Mouse (Mus musculus): ENCODE data around the gene Adamts8. TPM values are rescaled to one million over a fixed set of nuclear protein-coding genes. Genes with fewer than 3 reads are reported as not detected.

Adamts8 gene
- polyA plus RNA-seq, 1 experiment from 2014 or later: 2.3 TPM

GRCm38 (mm10) chr9:30955246-30955645 is 12.9 kb downstream of the Adamts8 start:
- no peaks in the 10 kb centered on the region for H3K4me1 ChIP-seq (replicated peaks)
- H3K4me2 ChIP-seq: no peak overlapping the region
- no peaks in the 10 kb centered on the region for H3K9me3 ChIP-seq
- H3K27me3 ChIP-seq: no peaks in the 10 kb centered on the region; the same call in 1 of the 2 replicates
- no peak overlapping the region for H3K4me3 ChIP-seq
- WGBS: 91% methylated on average over 9 of the region's 9 CpGs
- no peaks in the 10 kb centered on the region for H3K36me3 ChIP-seq
- no peak for ATAC-seq (ENCODE audit: low FRiP score, low read depth)
- H3K9ac ChIP-seq: no peak overlapping the region
- no peak overlapping the region for H3K27ac ChIP-seq (replicated peaks)

GRCm38 (mm10) chr9:30963780-30964179 is 21.4 kb downstream of the Adamts8 start:
- no peak for ATAC-seq (ENCODE audit: low FRiP score, low read depth)
- Histone ChIP-seq H3K9me3 (no peaks in the 10 kb centered on the region), H3K27ac (replicated peaks) (no peak overlapping the region), H3K36me3 (no peaks in the 10 kb centered on the region), H3K4me2 (no peak overlapping the region), H3K9ac (no peak overlapping the region), H3K4me1 (replicated peaks) (no peaks in the 10 kb centered on the region), H3K27me3 (no peaks in the 10 kb centered on the region; the same call in 1 of the 2 replicates), H3K4me3 (no peak overlapping the region)
- 89% methylated on average over 4 of the region's 4 CpGs for WGBS

GRCm38 (mm10) chr9:30964685-30965084 is 22.3 kb downstream of the Adamts8 start:
- ATAC-seq (ENCODE audit: low FRiP score, low read depth): no peak
- no peak overlapping the region for H3K27ac ChIP-seq (replicated peaks)

DNA sequence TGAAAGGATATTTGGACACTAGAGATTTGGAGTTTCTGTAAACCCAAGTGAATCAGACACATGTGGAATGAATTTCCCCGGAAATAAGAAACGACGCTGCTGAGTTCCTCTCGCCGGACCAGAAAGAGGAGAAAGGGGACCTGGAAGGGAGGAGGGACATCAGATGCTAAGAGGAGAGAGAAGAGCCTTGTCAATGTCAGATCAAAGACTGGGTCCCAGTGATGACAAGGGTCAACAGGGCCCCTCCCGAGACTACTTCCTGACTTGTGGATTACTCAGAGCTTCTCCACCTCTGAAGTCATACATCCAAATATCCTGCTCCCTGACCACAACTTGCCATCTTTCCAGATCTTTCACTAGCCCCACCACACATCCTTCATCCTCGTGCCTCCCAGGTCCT is 24.5 kb downstream of the Adamts8 start:
- no peak for ATAC-seq (ENCODE audit: low FRiP score, low read depth)
- Histone ChIP-seq H3K9me3 (no peaks in the 10 kb centered on the region), H3K4me2 (no peak overlapping the region), H3K27me3 (no peaks in the 10 kb centered on the region), H3K27ac (replicated peaks) (no peak overlapping the region), H3K4me3 (no peak overlapping the region), H3K36me3 (no peaks in the 10 kb centered on the region), H3K4me1 (replicated peaks) (no peaks in the 10 kb centered on the region), H3K9ac (no peak overlapping the region)
- WGBS: 79% methylated on average over 7 of the region's 7 CpGs

More at GRCm38 (mm10) chr9:30964685-30965084, 22.3 kb downstream of the Adamts8 start:
- H3K9ac ChIP-seq: no peak overlapping the region
- no peak overlapping the region for H3K4me2 ChIP-seq
- 61% methylated on average over 10 of the region's 10 CpGs for WGBS
- H3K9me3 ChIP-seq: no peaks in the 10 kb centered on the region
- no peak overlapping the region for H3K4me3 ChIP-seq
- H3K4me1 ChIP-seq (replicated peaks): no peaks in the 10 kb centered on the region
- no peaks in the 10 kb centered on the region for H3K36me3 ChIP-seq
- no peaks in the 10 kb centered on the region; the same call in 1 of the 2 replicates for H3K27me3 ChIP-seq

DNA sequence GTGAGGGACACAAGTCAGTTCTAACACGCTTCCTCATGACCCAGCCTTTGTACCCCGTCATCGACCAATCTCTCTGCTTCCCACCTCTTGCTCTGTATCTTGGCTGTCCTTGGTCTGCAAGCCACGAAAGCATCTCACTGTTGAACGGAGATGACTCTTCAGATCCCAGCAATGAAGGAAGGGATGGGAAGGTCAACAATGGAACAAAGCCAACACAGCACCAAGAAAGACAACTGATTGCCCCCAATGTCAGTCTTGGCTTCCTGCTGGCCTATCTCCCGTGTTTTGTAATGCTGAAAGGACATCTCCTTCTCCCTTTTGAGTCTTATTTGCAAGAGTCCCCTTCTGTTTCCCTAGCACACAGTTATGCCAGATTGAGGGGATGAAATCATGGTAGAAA is 25.8 kb downstream of the Adamts8 start:
- WGBS: 79% methylated on average over 6 of the region's 6 CpGs
- Histone ChIP-seq H3K4me1 (replicated peaks) (no peaks in the 10 kb centered on the region), H3K9ac (no peak overlapping the region), H3K4me3 (no peak overlapping the region), H3K27ac (replicated peaks) (no peak overlapping the region), H3K9me3 (no peaks in the 10 kb centered on the region), H3K4me2 (no peak overlapping the region), H3K27me3 (no peaks in the 10 kb centered on the region), H3K36me3 (no peaks in the 10 kb centered on the region)
- ATAC-seq (ENCODE audit: low FRiP score, low read depth): no peak

DNA sequence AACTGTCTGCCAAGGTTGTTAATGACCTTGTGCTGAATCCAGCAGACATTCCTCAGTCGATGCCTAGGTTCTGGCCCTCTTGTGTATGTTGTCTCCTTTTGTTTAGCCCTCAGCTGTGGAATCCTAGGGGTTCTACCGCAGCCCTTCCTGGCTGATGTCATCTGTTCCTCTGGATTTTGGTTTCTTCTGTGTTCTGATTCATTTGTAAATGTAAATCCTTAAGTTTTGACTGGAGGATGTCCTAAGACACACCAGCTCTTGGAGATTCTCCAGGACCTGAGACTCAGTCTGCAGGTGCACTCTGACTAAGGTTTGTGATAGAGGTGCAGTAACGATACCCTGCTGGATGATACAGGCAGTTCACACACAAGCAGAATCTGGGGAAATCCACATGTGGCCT is 27.6 kb downstream of the Adamts8 start:
- no peak overlapping the region for H3K9ac ChIP-seq
- no peak for ATAC-seq (ENCODE audit: low FRiP score, low read depth)
- H3K4me2 ChIP-seq: no peak overlapping the region
- no peaks in the 10 kb centered on the region for H3K4me1 ChIP-seq (replicated peaks)
- no peaks in the 10 kb centered on the region for H3K27me3 ChIP-seq
- no peaks in the 10 kb centered on the region for H3K36me3 ChIP-seq
- no peak overlapping the region for H3K4me3 ChIP-seq
- H3K9me3 ChIP-seq: no peaks in the 10 kb centered on the region
- no peak overlapping the region for H3K27ac ChIP-seq (replicated peaks)
- WGBS: 63% methylated on average over 3 of the region's 3 CpGs

DNA sequence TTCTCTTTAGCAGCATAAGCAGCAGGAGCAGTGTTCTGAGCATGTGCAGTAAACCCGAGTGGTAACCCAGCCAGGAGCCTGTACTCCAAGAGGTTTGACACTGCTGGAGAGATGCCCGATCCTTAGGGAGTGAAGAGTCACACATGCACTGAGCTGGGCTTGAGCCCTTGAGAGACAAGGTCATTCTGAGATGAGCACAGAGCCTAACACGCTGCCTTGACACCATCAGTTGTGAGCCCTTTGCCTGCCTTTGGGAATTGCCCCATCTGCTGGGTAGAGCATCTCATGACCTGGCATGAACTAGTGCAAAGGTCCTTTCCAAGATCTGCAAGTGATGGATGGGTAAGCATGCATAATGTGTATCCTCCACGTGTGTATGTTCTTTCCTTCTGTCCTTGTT is 29.6 kb downstream of the Adamts8 start:
- Histone ChIP-seq H3K9ac (no peak overlapping the region), H3K9me3 (no peaks in the 10 kb centered on the region), H3K4me1 (replicated peaks) (no peaks in the 10 kb centered on the region), H3K4me2 (no peak overlapping the region), H3K27me3 (no peaks in the 10 kb centered on the region), H3K27ac (replicated peaks) (no peak overlapping the region), H3K4me3 (no peak overlapping the region), H3K36me3 (no peaks in the 10 kb centered on the region)
- WGBS: 53% methylated on average over 4 of the region's 4 CpGs
- ATAC-seq (ENCODE audit: low FRiP score, low read depth): no peak

DNA sequence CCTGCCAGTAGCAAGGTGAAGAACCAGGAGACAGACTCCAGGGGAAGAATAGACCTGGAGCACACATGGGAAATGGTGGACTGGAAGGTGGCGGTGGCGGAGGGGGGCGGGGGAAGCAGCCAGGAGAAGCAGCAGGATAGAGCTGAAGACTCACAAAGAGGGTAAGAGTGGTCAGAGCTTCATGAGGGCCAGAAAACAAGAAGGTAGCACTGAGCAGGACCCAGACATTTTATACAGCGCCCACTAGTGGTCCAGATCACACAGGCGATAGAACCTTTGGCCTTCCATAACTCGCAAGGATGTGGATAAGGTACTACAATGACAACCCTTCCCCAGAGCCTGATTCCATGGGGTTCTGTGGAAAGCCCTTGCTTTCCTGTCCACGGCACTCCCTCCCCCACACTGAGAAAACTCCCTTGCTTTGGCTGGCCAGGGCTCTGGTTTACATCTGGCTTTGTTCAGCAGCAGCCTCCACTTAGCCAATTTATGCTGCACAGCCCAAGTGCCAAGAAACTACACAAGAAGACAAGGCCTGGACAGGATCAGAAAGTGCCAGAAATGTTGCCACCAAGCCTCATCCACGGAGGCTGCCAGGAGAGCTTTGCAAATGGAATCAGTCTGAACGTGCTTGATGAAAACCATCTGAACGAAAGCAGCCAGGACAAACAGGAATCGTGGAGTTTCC is 34.1 kb downstream of the Adamts8 start:
- H3K9ac ChIP-seq: no peak overlapping the region
- ATAC-seq (ENCODE audit: low FRiP score, low read depth): no peak
- no peaks in the 10 kb centered on the region for H3K36me3 ChIP-seq
- H3K9me3 ChIP-seq: no peaks in the 10 kb centered on the region
- no peak overlapping the region for H3K4me2 ChIP-seq
- H3K27ac ChIP-seq (replicated peaks): no peak overlapping the region
- H3K4me3 ChIP-seq: no peak overlapping the region
- no peaks in the 10 kb centered on the region for H3K4me1 ChIP-seq (replicated peaks)
- no peaks in the 10 kb centered on the region for H3K27me3 ChIP-seq
- 78% methylated on average over 11 of the region's 11 CpGs for WGBS

DNA sequence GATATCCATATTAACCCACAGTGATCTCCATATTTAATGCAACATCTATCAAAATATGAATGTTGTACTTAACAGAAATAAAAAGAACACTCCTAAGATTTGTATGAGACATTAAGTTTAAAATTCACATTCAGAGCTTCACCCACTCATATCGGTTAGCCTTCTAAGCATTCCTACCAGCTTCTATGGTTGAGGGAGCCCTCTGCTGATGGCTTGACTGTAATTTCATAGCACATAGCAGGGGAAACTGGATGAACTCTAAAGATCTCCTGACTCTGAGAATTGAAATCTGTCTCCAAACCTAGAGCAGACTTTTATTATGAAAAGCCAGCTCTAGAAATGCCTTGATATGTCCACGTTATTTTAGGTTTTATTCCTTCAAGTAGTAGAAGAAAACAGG is 38.1 kb downstream of the Adamts8 start:
- 72% methylated on average over 2 of the region's 2 CpGs for WGBS
- no peaks in the 10 kb centered on the region for H3K36me3 ChIP-seq
- no peak for ATAC-seq (ENCODE audit: low FRiP score, low read depth)

GRCm38 (mm10) chr9:30985782-30986181 is 43.4 kb downstream of the Adamts8 start:
- ATAC-seq (ENCODE audit: low FRiP score, low read depth): no peak
- 70% methylated on average over 6 of the region's 6 CpGs for WGBS
- Histone ChIP-seq H3K9ac (no peak overlapping the region), H3K9me3 (no peaks in the 10 kb centered on the region), H3K4me3 (no peak overlapping the region), H3K27ac (replicated peaks) (no peak overlapping the region), H3K4me2 (no peak overlapping the region), H3K36me3 (no peaks in the 10 kb centered on the region), H3K27me3 (no peaks in the 10 kb centered on the region), H3K4me1 (replicated peaks) (no peaks in the 10 kb centered on the region)

More for the DNA sequence above, 38.1 kb downstream of the Adamts8 start:
- no peaks in the 10 kb centered on the region for H3K4me1 ChIP-seq (replicated peaks)
- H3K27ac ChIP-seq (replicated peaks): no peak overlapping the region
- H3K4me2 ChIP-seq: no peak overlapping the region
- no peak overlapping the region for H3K4me3 ChIP-seq
- H3K9ac ChIP-seq: no peak overlapping the region
- no peaks in the 10 kb centered on the region for H3K27me3 ChIP-seq
- H3K9me3 ChIP-seq: no peaks in the 10 kb centered on the region

DNA sequence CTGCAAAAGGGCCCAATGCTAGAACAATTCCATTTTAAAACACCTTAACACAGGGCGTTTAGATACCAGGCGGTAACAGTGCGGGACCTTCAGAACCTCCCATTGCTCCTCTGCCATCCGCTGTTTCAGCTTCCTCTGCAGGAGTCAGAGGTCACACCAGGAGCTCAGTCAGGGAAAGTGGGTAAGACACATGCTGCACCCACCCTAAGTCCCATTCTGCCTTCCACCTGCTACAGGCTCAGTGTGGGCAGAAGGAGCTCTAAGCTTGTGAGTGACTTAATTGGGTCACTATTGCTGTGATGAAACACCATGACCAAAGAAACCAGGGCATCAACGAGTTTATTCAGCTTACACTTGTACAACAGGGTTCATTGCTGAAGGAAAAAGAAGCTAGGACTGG is 50.7 kb downstream of the Adamts8 start:
- no peak for ATAC-seq (ENCODE audit: low FRiP score, low read depth)
- no peak overlapping the region for H3K27ac ChIP-seq (replicated peaks)
- no peak overlapping the region for H3K4me2 ChIP-seq
- H3K4me3 ChIP-seq: no peak overlapping the region
- no peaks in the 10 kb centered on the region for H3K9me3 ChIP-seq
- H3K9ac ChIP-seq: no peak overlapping the region
- H3K27me3 ChIP-seq: no peaks in the 10 kb centered on the region
- H3K4me1 ChIP-seq (replicated peaks): no peaks in the 10 kb centered on the region
- WGBS: 89% methylated on average over 5 of the region's 5 CpGs
- no peaks in the 10 kb centered on the region for H3K36me3 ChIP-seq

DNA sequence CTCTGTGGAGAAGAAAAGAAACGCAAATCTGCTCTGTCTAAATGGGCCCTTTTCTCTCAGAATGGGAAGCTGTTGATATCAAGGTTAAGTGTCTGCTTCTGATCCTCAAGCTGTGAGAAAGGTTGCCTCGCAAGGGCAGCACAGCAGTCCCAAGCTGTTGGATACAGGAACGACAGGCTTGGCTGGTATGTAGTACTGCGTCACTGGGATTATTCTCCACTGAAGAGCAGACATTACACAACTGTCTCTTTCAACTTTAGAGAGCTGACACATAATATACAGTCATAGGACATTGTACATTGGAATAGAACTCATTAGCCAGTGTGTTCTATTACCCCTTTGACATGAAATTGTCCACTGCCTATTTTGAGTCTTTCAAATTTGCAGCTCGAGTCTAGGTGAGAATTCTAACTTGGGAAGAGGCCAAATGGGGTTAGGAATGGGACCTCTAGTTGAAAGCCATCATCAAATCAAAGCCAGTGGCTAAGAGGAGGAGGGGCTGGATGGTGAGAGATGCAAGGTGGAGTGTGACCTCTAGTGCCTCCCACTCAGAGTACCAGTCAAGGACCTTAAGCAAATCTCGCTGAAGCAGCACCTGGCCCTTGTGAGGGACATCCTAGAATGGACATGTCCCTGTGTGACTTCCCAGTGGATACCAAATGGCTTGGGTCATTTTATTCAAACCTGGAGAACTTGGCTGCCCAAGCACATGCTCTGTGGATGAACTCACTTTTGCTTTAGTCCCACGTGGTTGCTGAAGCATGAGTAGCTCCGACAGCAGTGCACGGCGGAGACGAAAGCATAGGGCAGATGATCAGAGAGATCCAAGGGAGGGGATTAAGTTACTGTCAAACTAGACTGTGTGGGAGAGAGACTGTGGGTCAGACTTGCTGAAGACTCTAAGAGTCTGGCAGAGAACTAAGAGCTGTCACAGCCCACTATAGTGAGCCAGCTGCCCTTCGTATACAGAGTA is 54.5 kb downstream of the Adamts8 start:
- H3K27me3 ChIP-seq: no peaks in the 10 kb centered on the region
- H3K4me3 ChIP-seq: no peak overlapping the region
- no peaks in the 10 kb centered on the region for H3K36me3 ChIP-seq
- no peak overlapping the region for H3K4me2 ChIP-seq
- H3K27ac ChIP-seq (replicated peaks): no peak overlapping the region
- WGBS: 79% methylated on average over 12 of the region's 12 CpGs
- H3K9me3 ChIP-seq: no peaks in the 10 kb centered on the region
- no peaks in the 10 kb centered on the region for H3K4me1 ChIP-seq (replicated peaks)
- H3K9ac ChIP-seq: no peak overlapping the region
- ATAC-seq (ENCODE audit: low FRiP score, low read depth): no peak
